Mouse (Mus musculus): ENCODE data around the gene Fgf4. TPM values are rescaled to one million over a fixed set of nuclear protein-coding genes. Genes with fewer than 3 reads are reported as not detected.

Gene Fgf4
- polyA plus RNA-seq, 1 experiment from 2014 or later = not detected

DNA sequence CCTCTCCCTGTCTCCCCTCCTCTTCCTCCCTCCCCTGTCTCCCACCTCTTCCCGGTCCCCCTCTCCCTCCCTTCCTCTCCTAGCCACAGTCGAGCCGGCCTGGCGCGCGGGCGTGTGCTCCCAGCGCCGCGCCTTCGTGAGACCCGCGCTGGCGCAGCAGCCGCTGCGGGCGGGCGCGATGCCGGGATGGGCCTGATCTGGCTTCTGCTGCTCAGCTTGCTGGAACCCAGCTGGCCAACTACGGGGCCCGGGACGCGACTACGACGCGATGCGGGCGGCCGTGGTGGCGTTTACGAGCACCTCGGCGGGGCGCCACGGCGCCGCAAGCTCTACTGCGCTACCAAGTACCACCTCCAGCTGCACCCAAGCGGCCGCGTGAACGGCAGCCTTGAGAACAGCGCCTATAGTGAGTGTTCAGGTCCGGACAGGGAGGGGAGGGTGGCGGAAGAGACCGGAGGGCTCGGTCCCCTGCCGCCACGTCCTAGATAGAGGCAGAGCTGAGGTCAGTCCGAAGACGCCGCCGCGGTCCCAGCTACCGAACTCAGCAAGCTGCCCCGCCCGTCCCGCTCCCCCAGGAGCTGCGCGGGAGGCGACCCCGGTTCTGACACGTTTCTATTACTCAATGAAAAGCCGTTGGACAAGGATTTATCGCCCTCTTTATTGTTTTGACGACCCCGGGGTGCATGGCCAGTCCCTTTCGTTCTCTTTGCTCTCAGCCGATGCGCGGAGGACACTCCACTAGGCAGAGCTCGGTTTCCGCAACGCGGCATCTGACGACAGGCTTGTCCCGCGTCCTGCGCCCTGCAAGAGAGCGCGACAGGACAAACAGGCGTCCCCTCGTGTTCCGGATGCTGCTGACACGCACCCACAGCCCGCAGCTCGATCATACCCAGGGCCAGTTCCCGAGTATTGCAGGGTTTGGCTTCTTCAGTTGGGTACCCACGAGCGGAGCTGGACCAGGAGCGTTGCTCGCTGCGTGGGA is 8.4 kb upstream of the Fgf4 start:
- DNase-seq (ENCODE audit: low spot score) (peak; percentile 57), ATAC-seq (replicated peaks; ENCODE audit: low FRiP score) (no peak)
- Histone ChIP-seq H3K9me3 (ENCODE audit: control insufficient read depth, low read length) (no peaks in the 10 kb centered on the region), H3K9ac (ENCODE audit: low read depth, low read length) (no peak overlapping the region), H3K4me1 (replicated peaks; ENCODE audit: control insufficient read depth, insufficient read depth, low read length) (no peaks in the 10 kb centered on the region), H3K27me3 (replicated peaks; ENCODE audit: control insufficient read depth, insufficient read depth, low read length) (peaks cover 75% of the 10 kb centered on the region), H3K4me3 (ENCODE audit: low read depth, low read length) (peak overlapping the region; percentile 31), H3K36me3 (ENCODE audit: control insufficient read depth, insufficient read depth, low read length) (no peaks in the 10 kb centered on the region), H3K27ac (ENCODE audit: low read depth, low read length) (no peak overlapping the region), H3K4me2 (peak overlapping the region; percentile 53)
- WGBS = under 1% methylated on average over 94 of the region's 94 CpGs

DNA sequence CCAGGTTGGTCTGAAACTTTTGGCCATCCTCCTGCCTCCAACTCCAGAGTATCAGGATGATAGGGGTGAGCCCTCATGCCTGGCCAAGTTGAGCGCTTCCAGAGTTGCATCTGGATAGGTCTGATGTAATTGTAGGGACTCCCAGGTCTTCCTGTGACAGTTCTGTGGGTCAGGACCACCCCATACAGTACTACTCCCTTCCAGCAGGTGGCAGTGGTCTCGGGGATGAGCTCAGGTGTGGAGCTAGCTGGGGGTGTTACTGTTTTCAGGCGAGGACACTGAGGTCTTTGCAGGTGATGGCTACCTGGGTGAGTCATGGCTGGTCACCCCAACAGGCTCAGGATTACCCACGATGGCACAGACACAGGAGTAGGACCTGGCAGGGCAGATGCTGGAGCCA is 1.0 kb upstream of the Fgf4 start:
- WGBS = 14% methylated on average over 4 of the region's 4 CpGs
- peaks cover 20% of the 10 kb centered on the region for H3K27me3 ChIP-seq (replicated peaks; ENCODE audit: control insufficient read depth, insufficient read depth, low read length)
- no peak overlapping the region for H3K9ac ChIP-seq (ENCODE audit: low read depth, low read length)

DNA sequence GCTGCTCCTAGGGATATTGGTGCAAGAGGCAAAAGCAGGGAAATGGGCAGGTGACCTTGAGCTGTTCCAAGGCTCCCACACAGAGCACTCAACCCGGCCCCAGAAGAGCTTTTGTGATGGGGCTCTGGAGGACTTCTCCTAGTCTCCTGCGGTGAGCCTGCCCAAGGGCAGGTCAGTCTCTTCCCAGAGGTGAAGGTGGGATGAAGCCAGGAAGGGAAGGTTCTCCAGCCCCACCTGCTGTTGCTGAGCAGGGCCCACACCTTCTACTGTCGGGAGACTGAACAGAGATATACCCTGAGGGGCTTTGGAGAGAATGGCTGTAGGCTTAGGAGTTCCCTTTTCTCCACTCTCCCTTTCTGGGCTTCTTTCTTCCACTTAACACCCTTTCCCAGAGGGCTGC is 4.2 kb downstream of the Fgf4 start:
- peaks cover 8% of the 10 kb centered on the region for H3K27me3 ChIP-seq (replicated peaks; ENCODE audit: control insufficient read depth, insufficient read depth, low read length)
- WGBS = 53% methylated on average over 3 of the region's 3 CpGs
- no peak overlapping the region for H3K27ac ChIP-seq (ENCODE audit: low read depth, low read length)
- no peak overlapping the region for H3K4me2 ChIP-seq
- DNase-seq (ENCODE audit: low spot score) (no peak), ATAC-seq (replicated peaks; ENCODE audit: low FRiP score) (no peak)
- H3K9ac ChIP-seq (ENCODE audit: low read depth, low read length) = no peak overlapping the region
- H3K9me3 ChIP-seq (ENCODE audit: control insufficient read depth, low read length) = no peaks in the 10 kb centered on the region
- H3K4me3 ChIP-seq (ENCODE audit: low read depth, low read length) = no peak overlapping the region
- H3K36me3 ChIP-seq (ENCODE audit: control insufficient read depth, insufficient read depth, low read length) = no peaks in the 10 kb centered on the region
- H3K4me1 ChIP-seq (replicated peaks; ENCODE audit: control insufficient read depth, insufficient read depth, low read length) = no peaks in the 10 kb centered on the region

More for the DNA sequence above, 1.0 kb upstream of the Fgf4 start:
- Histone ChIP-seq H3K4me1 (replicated peaks; ENCODE audit: control insufficient read depth, insufficient read depth, low read length) (no peaks in the 10 kb centered on the region), H3K27ac (ENCODE audit: low read depth, low read length) (no peak overlapping the region), H3K4me2 (no peak overlapping the region), H3K36me3 (ENCODE audit: control insufficient read depth, insufficient read depth, low read length) (no peaks in the 10 kb centered on the region), H3K4me3 (ENCODE audit: low read depth, low read length) (no peak overlapping the region), H3K9me3 (ENCODE audit: control insufficient read depth, low read length) (no peaks in the 10 kb centered on the region)
- ATAC-seq (replicated peaks; ENCODE audit: low FRiP score) (no peak), DNase-seq (ENCODE audit: low spot score) (no peak)

DNA sequence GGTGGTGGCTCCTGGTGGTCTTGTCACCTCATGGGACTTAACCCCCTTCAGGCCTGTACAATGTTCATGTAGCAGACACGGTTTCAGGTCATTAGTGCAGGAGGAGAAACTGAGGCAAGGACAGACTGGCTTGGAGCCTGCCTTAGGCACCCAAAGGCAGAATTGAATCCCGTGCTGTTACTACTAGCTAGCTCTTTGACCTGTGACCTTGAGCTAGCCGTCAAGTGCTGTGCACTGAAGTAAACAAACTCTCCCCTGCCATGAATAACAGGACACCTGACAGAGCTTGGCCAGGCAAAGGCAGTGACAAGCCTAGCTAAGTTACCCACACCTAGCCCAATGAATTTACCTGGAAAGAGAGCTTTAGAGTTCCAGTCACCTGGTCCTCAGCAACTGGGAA is 7.8 kb downstream of the Fgf4 start:
- DNase-seq (ENCODE audit: low spot score) (no peak), ATAC-seq (replicated peaks; ENCODE audit: low FRiP score) (no peak)
- no peak overlapping the region for H3K9ac ChIP-seq (ENCODE audit: low read depth, low read length)
- no peaks in the 10 kb centered on the region for H3K36me3 ChIP-seq (ENCODE audit: control insufficient read depth, insufficient read depth, low read length)
- no peak overlapping the region for H3K4me2 ChIP-seq
- H3K4me3 ChIP-seq (ENCODE audit: low read depth, low read length) = no peak overlapping the region
- no peaks in the 10 kb centered on the region for H3K9me3 ChIP-seq (ENCODE audit: control insufficient read depth, low read length)
- 47% methylated on average over 3 of the region's 3 CpGs for WGBS
- H3K4me1 ChIP-seq (replicated peaks; ENCODE audit: control insufficient read depth, insufficient read depth, low read length) = no peaks in the 10 kb centered on the region
- peaks cover 20% of the 10 kb centered on the region for H3K27me3 ChIP-seq (replicated peaks; ENCODE audit: control insufficient read depth, insufficient read depth, low read length)
- H3K27ac ChIP-seq (ENCODE audit: low read depth, low read length) = no peak overlapping the region

DNA sequence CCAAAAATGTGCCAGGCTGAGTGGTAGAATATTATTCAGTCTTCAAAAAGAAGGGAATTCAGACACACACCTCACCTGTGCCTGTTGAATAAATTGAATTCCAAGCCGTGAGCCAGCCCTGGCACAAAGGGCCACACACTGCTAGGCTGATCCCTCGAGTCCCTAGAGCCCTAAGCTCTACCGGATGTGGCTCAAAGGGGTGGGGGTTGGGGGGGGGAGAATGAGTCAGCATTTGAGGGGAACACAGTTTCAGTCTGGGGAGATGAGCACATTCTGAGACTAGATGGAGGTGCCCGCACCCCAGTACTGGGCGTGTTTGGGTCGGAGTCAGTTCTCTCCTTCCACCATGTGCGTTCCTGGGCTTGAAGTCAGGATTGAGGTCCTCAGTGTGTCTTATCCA is 10.0 kb downstream of the Fgf4 start:
- no peak for ATAC-seq (replicated peaks; ENCODE audit: low FRiP score)
- Histone ChIP-seq H3K9ac (ENCODE audit: low read depth, low read length) (no peak overlapping the region), H3K4me2 (no peak overlapping the region), H3K9me3 (ENCODE audit: control insufficient read depth, low read length) (no peaks in the 10 kb centered on the region), H3K27me3 (replicated peaks; ENCODE audit: control insufficient read depth, insufficient read depth, low read length) (peaks cover 36% of the 10 kb centered on the region), H3K4me1 (replicated peaks; ENCODE audit: control insufficient read depth, insufficient read depth, low read length) (peaks cover 5% of the 10 kb centered on the region; the same call in 1 of the 2 replicates), H3K4me3 (ENCODE audit: low read depth, low read length) (no peak overlapping the region), H3K36me3 (ENCODE audit: control insufficient read depth, insufficient read depth, low read length) (no peaks in the 10 kb centered on the region), H3K27ac (ENCODE audit: low read depth, low read length) (no peak overlapping the region)
- WGBS = 77% methylated on average over 7 of the region's 7 CpGs
- DNase-seq (ENCODE audit: low spot score) = no peak

DNA sequence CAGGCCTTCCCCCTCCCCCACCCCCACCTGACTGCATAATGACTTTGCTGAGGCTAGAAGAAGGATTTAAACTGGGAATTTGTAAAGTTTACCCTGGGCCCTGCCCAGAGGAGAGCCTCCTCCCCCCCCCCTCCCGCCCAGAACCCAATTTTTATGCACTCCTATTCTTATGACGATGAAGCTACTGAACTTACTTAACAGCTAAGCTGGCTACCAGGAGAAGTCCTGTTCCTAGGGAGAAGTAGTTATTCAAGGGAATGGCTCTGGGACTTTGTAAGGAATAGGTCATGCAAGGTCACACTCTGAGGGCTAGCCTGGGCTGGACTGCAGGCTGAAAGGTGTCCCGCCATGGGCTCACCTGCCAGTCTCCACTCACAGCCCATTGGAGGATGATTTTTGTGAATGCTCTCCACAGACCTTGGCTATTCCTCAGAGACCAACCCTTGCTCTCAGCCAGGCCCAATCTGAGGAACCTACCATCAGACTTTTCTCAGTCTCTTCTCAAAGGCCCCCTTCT is 10.7 kb downstream of the Fgf4 start:
- H3K4me3 ChIP-seq (ENCODE audit: low read depth, low read length) = no peak overlapping the region
- no peaks in the 10 kb centered on the region for H3K36me3 ChIP-seq (ENCODE audit: control insufficient read depth, insufficient read depth, low read length)
- H3K4me1 ChIP-seq (replicated peaks; ENCODE audit: control insufficient read depth, insufficient read depth, low read length) = peaks cover 5% of the 10 kb centered on the region; the same call in 1 of the 2 replicates
- ATAC-seq (replicated peaks; ENCODE audit: low FRiP score) (no peak), DNase-seq (ENCODE audit: low spot score) (no peak)
- no peak overlapping the region for H3K27ac ChIP-seq (ENCODE audit: low read depth, low read length)
- no peak overlapping the region for H3K4me2 ChIP-seq
- peaks cover 43% of the 10 kb centered on the region for H3K27me3 ChIP-seq (replicated peaks; ENCODE audit: control insufficient read depth, insufficient read depth, low read length)
- H3K9me3 ChIP-seq (ENCODE audit: control insufficient read depth, low read length) = no peaks in the 10 kb centered on the region
- no peak overlapping the region for H3K9ac ChIP-seq (ENCODE audit: low read depth, low read length)
- 70% methylated on average over 3 of the region's 3 CpGs for WGBS

DNA sequence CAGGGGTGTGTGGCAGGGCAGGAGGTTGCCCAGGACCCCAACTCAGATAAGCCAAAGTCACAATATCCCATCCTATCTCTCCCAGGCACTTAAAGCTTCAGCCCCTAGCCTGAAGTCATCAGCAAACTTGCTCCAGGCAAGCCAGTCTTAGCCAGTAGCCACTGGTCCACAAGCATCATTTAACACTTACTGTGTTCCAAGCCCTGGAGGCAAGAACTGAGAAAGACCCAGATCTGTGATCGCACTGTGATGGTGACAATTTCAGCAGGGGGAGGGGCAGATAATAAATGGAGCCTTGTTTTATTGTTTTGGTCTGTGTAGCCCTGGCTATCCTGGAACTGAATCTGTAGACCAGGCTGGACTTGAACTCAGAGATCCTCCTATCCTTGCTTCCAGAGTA is 11.5 kb downstream of the Fgf4 start:
- Histone ChIP-seq H3K4me2 (no peak overlapping the region), H3K36me3 (ENCODE audit: control insufficient read depth, insufficient read depth, low read length) (no peaks in the 10 kb centered on the region), H3K9me3 (ENCODE audit: control insufficient read depth, low read length) (no peaks in the 10 kb centered on the region), H3K27ac (ENCODE audit: low read depth, low read length) (no peak overlapping the region), H3K4me1 (replicated peaks; ENCODE audit: control insufficient read depth, insufficient read depth, low read length) (peaks cover 5% of the 10 kb centered on the region; the same call in 1 of the 2 replicates), H3K27me3 (replicated peaks; ENCODE audit: control insufficient read depth, insufficient read depth, low read length) (peaks cover 49% of the 10 kb centered on the region), H3K4me3 (ENCODE audit: low read depth, low read length) (no peak overlapping the region), H3K9ac (ENCODE audit: low read depth, low read length) (no peak overlapping the region)
- ATAC-seq (replicated peaks; ENCODE audit: low FRiP score) = no peak
- DNase-seq (ENCODE audit: low spot score) = no peak
- WGBS = 93% methylated on average over 1 of the region's 1 CpGs

DNA sequence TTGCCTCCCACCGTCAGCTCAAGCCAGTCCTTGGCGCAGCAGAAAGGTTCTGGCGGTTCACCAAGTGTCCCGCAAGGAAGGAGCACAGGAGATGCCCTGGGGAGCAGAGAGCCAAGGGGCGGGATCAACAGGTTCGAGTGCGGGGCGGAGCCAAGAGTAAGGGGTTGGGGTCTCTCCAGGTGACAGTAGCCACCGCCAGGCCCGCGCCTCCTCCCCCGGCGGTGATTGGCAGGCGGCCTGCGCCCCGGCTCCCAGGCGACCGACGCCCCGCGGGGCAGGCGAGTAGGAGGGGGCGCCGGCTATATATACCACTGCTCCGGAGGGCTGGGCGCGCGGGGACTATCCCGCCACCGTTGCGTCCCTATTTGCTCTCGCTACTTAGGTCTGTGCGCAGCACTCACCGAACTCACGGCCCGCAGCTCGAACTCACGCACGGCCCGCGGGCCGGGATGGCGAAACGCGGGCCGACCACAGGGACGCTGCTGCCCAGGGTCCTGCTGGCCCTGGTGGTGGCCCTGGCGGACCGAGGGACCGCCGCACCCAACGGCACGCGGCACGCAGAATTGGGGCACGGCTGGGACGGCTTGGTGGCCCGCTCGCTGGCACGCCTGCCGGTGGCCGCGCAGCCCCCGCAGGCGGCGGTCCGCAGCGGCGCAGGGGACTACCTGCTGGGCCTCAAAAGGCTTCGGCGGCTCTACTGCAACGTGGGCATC is 14.0 kb downstream of the Fgf4 start:
- Histone ChIP-seq H3K4me3 (ENCODE audit: low read depth, low read length) (peak overlapping the region; percentile 30), H3K36me3 (ENCODE audit: control insufficient read depth, insufficient read depth, low read length) (no peaks in the 10 kb centered on the region), H3K9ac (ENCODE audit: low read depth, low read length) (no peak overlapping the region), H3K9me3 (ENCODE audit: control insufficient read depth, low read length) (no peaks in the 10 kb centered on the region), H3K27ac (ENCODE audit: low read depth, low read length) (no peak overlapping the region), H3K4me1 (replicated peaks; ENCODE audit: control insufficient read depth, insufficient read depth, low read length) (peaks cover 5% of the 10 kb centered on the region; the same call in 1 of the 2 replicates), H3K27me3 (replicated peaks; ENCODE audit: control insufficient read depth, insufficient read depth, low read length) (peaks cover 72% of the 10 kb centered on the region), H3K4me2 (peak overlapping the region; percentile 42)
- DNase-seq (ENCODE audit: low spot score) (no peak), ATAC-seq (replicated peaks; ENCODE audit: low FRiP score) (no peak)
- 2% methylated on average over 71 of the region's 72 CpGs for WGBS
